Mouse (Mus musculus) brain, embryonic 14.5 days (tissue): Measurements from ENCODE around the gene Tnnc2. TPM values are rescaled to one million over a fixed set of nuclear protein-coding genes. Genes with fewer than 3 reads are reported as not detected.
A peak's percentile ranks its signal among the peaks of the same experiment; 100 is the strongest.

Experiments
- DNase-seq: peaks from one replicate; pipeline ENCODE4 v3.0.0-alpha.2; 2011; ENCODE audit warnings: low read depth
- CTCF ChIP-seq: fragments of 200-500 bp; IDR thresholded peaks from 2 replicates; pipeline ENCODE4 v1.5.1; 2012; ENCODE audit warnings: inconsistent platforms, mild to moderate bottlenecking, moderate library complexity, borderline replicate concordance; ENCODE audit not compliant: insufficient read depth, insufficient read length; ENCODE audit errors: extremely low read depth
- POLR2A ChIP-seq: fragments of 200-500 bp; IDR thresholded peaks from 2 replicates; pipeline ENCODE4 v1.6.1; 2012; ENCODE audit warnings: mild to moderate bottlenecking, inconsistent platforms, borderline replicate concordance; ENCODE audit not compliant: poor library complexity, insufficient read depth, insufficient read length, severe bottlenecking; ENCODE audit errors: extremely low read depth
- polyA plus RNA-seq: library from polyadenylated mRNA; depleted of rRNA; stranded (reverse); fragments of >200 nt; gene quantifications from 2 replicates; pipeline ENCODE4 v1.2.3, GENCODE M21; 2012

Gene Tnnc2
- polyA plus RNA-seq, 1 experiment: 1.7 TPM

- TF ChIP-seq CTCF (no peak), POLR2A (no peak)
- no peak for DNase-seq
Measured at GRCm38 (mm10) chr2:164792400-164793190, 12.8 kb upstream of the Tnnc2 start.

- DNase-seq: no peak
- TF ChIP-seq CTCF (no peak), POLR2A (no peak)
Measured at GRCm38 (mm10) chr2:164791841-164792261, 12.1 kb upstream of the Tnnc2 start.

GRCm38 (mm10) chr2:164790451-164790850 lies 10.7 kb upstream of the Tnnc2 start:
- TF ChIP-seq CTCF (no peak), POLR2A (no peak)
- no peak for DNase-seq

DNA sequence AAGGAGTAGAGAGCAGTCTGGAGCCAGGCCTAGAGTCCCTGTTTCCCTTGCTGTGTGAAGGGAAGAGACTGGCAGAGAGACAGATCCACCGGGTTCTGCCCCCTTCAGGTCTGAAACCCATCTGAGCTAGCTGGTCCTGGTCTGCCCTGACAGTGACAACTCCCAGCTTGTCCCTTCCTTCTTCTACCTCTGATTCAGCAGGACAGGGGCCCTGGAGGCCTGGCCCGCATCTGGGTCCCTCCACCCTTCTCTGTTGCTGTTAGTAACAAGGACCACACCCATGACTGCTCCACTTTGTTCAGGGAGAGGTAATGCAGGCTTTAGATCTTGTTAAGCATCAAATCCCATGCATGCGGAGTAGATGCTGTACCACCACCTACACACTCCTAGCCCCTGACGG lies 8.6 kb upstream of the Tnnc2 start:
- TF ChIP-seq POLR2A (no peak), CTCF (no peak)
- no peak for DNase-seq

DNA sequence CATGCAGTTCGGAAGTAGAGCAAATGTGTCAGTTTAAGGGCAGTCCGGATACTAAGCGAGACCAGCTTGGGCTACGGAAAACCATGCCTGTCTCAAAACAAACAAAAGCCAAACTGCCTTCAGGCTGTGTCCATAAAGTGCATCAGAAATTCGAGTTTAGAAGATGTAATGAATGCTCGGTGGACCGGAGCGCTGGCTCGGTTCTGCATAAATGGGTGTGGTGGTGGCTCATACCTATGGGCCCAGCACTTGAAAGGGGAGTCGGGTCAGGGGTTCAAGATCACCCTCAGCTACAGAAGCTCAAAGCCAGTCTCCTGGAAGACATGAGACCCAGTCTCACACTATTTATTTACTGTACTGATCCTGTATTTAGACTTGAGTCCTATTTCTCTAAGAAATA lies 8.0 kb upstream of the Tnnc2 start:
- DNase-seq: no peak
- no peak for TF ChIP-seq CTCF
- TF ChIP-seq POLR2A: no peak

DNA sequence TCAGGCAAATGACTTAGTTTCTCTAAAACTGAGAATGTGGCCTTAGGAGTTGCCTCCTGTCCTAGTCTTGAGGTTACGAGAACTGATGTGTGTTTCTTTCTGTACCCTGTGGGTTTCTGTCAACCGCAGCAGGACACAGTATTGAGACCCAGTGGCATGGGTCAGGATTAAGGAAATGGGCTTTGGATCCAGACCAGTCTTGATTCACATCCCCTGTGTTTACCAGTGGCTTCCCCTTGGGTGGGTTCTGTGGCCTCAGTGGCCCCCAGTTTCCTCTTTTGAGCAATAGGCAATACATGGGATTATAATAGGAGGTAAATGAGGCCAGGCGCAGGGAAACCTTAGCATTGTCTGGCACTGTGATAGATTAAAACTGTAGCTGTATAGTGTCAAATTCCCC lies 7.3 kb upstream of the Tnnc2 start:
- no peak for TF ChIP-seq POLR2A
- no peak for TF ChIP-seq CTCF
- DNase-seq: no peak

DNA sequence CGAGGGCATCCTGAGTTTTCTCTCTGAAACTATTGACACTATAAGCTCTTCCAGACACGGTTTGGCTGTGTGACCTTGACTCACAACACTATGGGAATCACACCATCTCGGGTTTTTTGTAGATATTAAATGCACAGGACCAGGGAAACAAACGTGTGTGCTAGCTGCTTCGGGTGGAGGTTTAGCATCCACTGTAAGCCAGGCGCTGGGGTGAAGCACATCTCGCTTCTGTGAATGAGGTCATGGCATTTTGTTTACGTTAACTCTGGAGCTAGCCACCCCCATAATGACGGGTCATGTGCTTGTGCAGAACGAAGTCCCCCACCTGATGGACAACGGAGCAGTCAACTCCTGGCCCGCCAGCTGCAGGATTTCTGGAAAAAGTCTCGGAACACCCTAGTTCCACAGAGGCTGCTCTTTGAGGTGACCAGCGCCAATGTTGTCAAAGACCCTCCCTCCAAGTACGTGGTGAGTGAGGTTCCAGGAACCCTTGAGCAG lies 6.7 kb upstream of the Tnnc2 start:
- no peak for TF ChIP-seq CTCF
- no peak for TF ChIP-seq POLR2A
- peak; percentile 26 for DNase-seq

DNA sequence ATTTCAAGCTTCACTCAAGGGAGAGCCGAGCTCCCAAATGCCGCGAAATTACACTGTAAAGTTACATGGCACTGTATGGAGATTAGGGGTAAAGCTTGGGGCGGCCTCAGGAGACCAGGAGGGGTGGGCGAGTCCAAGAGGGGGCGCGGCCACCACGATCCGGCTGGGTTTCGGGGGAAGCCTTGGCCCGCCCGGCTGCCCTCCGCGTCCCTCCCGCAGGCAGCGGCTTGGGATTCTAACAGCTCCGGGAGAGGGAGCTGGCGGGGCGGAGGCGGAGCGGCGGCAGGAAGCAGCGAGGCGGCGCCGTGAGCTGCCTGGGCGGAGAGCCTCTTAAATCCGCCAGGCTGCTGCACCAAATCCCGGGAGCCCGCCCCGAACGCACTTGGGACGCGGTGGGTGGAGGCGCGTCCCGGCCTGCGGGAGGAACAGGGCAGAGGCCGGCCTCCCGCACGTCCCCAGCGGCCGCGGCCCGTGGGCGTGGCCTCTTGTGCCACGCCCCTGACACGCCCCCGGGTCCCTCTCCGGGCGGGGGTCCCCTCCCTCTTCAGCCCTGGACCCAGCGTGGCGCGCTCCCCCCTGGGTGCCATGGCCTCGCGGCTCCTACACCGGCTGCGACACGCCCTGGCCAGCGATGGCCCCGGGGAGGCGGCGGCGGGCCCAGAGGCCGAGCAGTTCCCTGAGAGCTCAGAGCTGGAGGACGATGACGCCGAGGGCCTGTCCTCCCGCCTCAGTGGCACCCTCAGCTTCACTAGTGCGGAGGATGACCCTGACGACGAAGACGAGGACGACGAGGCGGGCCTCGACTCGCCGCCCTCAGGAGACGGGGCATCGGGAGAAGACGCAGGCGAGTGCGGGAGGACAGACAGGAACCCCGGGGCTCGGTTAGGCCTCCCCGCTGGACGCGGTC lies 6.0 kb upstream of the Tnnc2 start, which contains the start of gene Snx21:
Gene Snx21 (plus strand): TSS at position 343 of the 907 bp plus-strand sequence.
- peak; percentile 92 for DNase-seq
- peak; percentile 9; the same call in 1 of the 2 replicates for TF ChIP-seq CTCF
- peak; percentile 36; the same call in 1 of the 2 replicates for TF ChIP-seq POLR2A

DNA sequence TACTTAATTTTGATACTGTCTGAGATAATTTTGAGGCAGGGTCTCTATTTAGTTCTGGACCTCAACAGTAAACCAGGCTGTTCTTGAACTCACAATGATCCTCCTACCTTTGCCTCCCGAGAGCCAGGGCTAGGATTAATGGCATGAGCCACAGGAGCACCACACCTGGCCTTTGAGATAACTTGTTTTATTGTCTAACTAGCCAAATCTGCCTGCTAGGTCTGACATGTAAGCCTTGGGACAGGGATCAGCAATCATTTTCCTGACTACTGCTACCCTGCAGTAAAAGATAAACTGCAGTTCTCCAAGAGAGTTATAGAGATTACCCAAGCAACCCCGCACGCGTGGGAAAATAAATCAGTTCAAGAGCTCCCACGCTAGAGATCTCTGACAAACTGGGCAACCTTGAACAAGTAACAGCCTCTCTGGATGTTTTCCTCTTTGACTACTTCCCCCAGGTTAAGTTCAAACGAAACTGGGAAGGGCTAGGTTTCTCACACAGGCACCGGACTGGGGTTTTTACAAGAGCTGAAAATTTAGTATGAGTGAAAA lies 5.2 kb upstream of the Tnnc2 start:
- no peak for DNase-seq
- no peak for TF ChIP-seq POLR2A
- no peak for TF ChIP-seq CTCF

- DNase-seq: peak; percentile 23
- TF ChIP-seq CTCF (peak; percentile 24; the same call in 1 of the 2 replicates), POLR2A (no peak)
Measured at GRCm38 (mm10) chr2:164783926-164784581, 4.3 kb upstream of the Tnnc2 start.
